Mouse (Mus musculus): ENCODE measurements around the gene Mad2l1bp. TPM values are rescaled to one million over a fixed set of nuclear protein-coding genes. Genes with fewer than 3 reads are reported as not detected.

Mad2l1bp gene
- polyA plus RNA-seq, 1 experiment from 2014 or later: 41.2 TPM

DNA sequence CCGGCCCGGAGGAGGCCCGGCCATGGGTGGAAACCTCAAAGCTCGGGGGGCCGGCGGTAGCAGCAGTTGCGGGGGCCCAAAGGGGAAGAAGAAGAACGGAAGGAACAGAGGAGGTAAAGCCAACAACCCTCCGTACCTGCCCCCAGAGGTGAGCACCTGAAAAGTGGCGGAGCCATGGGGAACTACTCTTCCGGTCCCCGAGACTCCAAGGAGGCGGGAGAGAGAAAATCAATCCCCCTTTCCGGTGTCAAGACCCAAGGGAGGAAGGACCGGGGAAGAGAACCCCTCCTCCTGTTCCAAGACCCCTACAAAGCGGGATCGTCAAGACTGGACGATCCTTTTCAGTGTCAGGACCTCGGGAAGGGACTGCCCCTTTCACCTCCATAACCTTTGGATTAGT lies 7.8 kb upstream of the Mad2l1bp start:
- peak overlapping the region; percentile 88 for H3K4me2 ChIP-seq
- peaks cover 34% of the 10 kb centered on the region for H3K4me1 ChIP-seq (replicated peaks; ENCODE audit: control insufficient read depth, insufficient read depth, low read length)
- H3K27ac ChIP-seq (ENCODE audit: low read depth, low read length): peak overlapping the region; percentile 83
- H3K36me3 ChIP-seq (ENCODE audit: control insufficient read depth, insufficient read depth, low read length): peaks cover 22% of the 10 kb centered on the region; the same call in 1 of the 2 replicates
- ATAC-seq (replicated peaks; ENCODE audit: low FRiP score): no peak
- WGBS: 0% methylated on average over 19 of the region's 19 CpGs
- no peaks in the 10 kb centered on the region for H3K9me3 ChIP-seq (ENCODE audit: control insufficient read depth, low read length)
- H3K4me3 ChIP-seq (ENCODE audit: low read depth, low read length): peak overlapping the region; percentile 86
- no peak for DNase-seq (ENCODE audit: low spot score)
- H3K27me3 ChIP-seq (replicated peaks; ENCODE audit: control insufficient read depth, insufficient read depth, low read length): no peaks in the 10 kb centered on the region
- peak overlapping the region; percentile 84 for H3K9ac ChIP-seq (ENCODE audit: low read depth, low read length)

DNA sequence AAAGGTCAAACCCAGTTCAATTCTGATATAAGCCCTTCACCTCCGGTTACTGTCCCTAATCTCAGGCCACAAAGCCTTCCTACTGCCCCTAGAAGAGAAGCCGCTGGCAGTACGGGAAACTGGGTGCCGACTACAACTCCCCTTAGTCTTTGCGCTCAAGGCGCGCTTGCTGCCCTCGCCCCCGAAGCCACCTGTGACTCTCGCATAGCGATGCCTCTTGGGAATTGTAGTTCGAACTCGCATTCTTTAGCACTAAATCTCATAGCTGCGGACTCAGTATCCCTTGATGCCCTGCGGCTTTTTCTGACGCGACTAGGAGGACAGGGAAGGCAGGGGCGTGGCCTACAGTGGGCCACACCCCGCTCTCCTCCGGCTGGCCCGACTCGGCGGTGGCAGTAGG lies 7.3 kb upstream of the Mad2l1bp start, which contains the start of gene Gtpbp2:
TSS of gene Gtpbp2 (plus strand) at position 347 of the 400 bp plus-strand sequence.
- peak; percentile 90 for DNase-seq (ENCODE audit: low spot score)
- WGBS: under 1% methylated on average over 23 of the region's 23 CpGs

DNA sequence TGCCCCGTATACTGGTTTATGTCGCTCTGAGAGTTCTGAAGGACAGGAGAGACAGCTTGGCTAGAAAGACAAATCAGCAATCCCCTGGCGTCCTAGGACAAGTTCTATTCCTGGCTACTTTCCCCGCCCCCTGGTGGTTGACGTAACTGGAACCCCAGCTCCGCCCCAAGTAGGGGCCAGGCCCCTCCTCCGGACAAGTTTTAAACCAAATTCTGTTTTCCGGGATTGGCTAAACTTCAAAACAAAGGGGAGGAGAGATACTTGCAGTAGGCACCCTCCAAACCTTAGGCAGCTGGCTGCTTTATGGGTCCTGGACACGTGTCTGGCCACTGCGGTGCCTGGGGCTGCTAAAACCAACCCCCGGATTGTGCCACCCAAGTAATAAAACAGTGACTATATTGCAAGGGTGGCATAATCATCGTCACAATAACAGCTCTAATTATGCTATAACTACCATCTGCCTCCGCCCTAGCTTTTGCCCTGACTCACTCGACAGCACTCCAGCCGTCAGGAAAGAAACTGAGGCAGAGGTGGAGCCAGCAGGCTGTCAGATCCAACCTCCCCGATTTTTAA lies 6.8 kb upstream of the Mad2l1bp start:
- Histone ChIP-seq H3K27ac (ENCODE audit: low read depth, low read length) (peak overlapping the region; percentile 96), H3K9me3 (ENCODE audit: control insufficient read depth, low read length) (no peaks in the 10 kb centered on the region), H3K9ac (ENCODE audit: low read depth, low read length) (peak overlapping the region; percentile 79), H3K36me3 (ENCODE audit: control insufficient read depth, insufficient read depth, low read length) (peaks cover 13% of the 10 kb centered on the region; the same call in 1 of the 2 replicates), H3K4me2 (peak overlapping the region; percentile 88), H3K4me1 (replicated peaks; ENCODE audit: control insufficient read depth, insufficient read depth, low read length) (peaks cover 36% of the 10 kb centered on the region), H3K4me3 (ENCODE audit: low read depth, low read length) (peak overlapping the region; percentile 86), H3K27me3 (replicated peaks; ENCODE audit: control insufficient read depth, insufficient read depth, low read length) (no peaks in the 10 kb centered on the region)
- ATAC-seq (replicated peaks; ENCODE audit: low FRiP score): peak; percentile 69
- DNase-seq (ENCODE audit: low spot score): peak; percentile 89
- WGBS: under 1% methylated on average over 16 of the region's 16 CpGs

More for the DNA sequence above, 7.3 kb upstream of the Mad2l1bp start, which contains the start of gene Gtpbp2:
- Histone ChIP-seq H3K36me3 (ENCODE audit: control insufficient read depth, insufficient read depth, low read length) (peaks cover 17% of the 10 kb centered on the region; the same call in 1 of the 2 replicates), H3K9ac (ENCODE audit: low read depth, low read length) (peak within 1 kb of the TSS; percentile 84), H3K27ac (ENCODE audit: low read depth, low read length) (peak within 1 kb of the TSS; percentile 96), H3K4me1 (replicated peaks; ENCODE audit: control insufficient read depth, insufficient read depth, low read length) (peaks cover 36% of the 10 kb centered on the region), H3K27me3 (replicated peaks; ENCODE audit: control insufficient read depth, insufficient read depth, low read length) (no peaks in the 10 kb centered on the region), H3K4me3 (ENCODE audit: low read depth, low read length) (peak within 1 kb of the TSS; percentile 86), H3K9me3 (ENCODE audit: control insufficient read depth, low read length) (no peaks in the 10 kb centered on the region), H3K4me2 (peak within 1 kb of the TSS; percentile 88)
- ATAC-seq (replicated peaks; ENCODE audit: low FRiP score): peak; percentile 86

DNA sequence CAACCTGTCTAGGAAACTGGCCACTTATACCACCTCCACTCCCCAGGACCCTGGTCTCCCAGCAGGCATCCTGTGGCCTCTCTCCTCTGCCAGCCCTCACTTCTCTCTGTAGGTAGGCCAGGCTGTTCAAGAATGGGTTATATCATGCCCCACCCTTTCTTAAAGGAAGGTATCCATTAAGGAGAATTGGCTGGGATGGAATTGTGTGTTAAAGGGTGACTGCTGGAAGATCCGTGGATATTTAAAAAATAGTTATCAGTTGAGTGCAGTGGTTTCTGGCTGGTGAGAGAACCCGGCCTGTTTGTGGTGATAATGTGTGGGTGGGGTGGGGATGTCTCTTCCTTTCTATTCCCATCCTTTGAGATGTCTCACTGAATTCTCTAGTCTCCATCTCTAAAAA lies 5.9 kb upstream of the Mad2l1bp start:
- Histone ChIP-seq H3K27me3 (replicated peaks; ENCODE audit: control insufficient read depth, insufficient read depth, low read length) (no peaks in the 10 kb centered on the region), H3K4me3 (ENCODE audit: low read depth, low read length) (peak overlapping the region; percentile 86), H3K27ac (ENCODE audit: low read depth, low read length) (peak overlapping the region; percentile 96), H3K4me2 (peak overlapping the region; percentile 88), H3K36me3 (ENCODE audit: control insufficient read depth, insufficient read depth, low read length) (0 out of 2 replicates have a peak, but pooled peaks cover 5% of the 10 kb centered on the region), H3K4me1 (replicated peaks; ENCODE audit: control insufficient read depth, insufficient read depth, low read length) (peaks cover 36% of the 10 kb centered on the region), H3K9ac (ENCODE audit: low read depth, low read length) (peak overlapping the region; percentile 79), H3K9me3 (ENCODE audit: control insufficient read depth, low read length) (no peaks in the 10 kb centered on the region)
- WGBS: 27% methylated on average over 2 of the region's 2 CpGs
- DNase-seq (ENCODE audit: low spot score) (no peak), ATAC-seq (replicated peaks; ENCODE audit: low FRiP score) (peak; percentile 52)

DNA sequence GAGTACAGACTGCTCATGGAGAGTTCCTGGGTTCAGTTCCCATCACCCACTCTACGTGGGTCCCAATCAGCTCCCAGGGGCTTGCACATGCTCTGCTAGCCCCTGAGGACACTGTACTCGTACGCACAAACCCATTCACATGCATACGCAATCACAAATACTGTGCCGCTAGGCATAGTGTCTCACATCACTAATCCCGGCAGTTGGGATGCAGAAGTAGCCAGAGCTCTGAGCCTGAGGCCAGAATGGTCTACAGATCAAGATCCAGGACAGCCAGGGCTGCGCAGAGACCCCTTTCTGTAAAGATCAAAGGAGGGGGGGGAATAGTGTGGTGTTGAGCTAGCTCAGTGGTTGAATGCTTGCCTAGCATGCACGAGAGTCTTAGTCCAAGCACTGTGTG lies 3.8 kb upstream of the Mad2l1bp start:
- Histone ChIP-seq H3K4me3 (ENCODE audit: low read depth, low read length) (no peak overlapping the region), H3K9ac (ENCODE audit: low read depth, low read length) (0 out of 2 replicates have a peak overlapping the region, but pooled peaks have one; percentile 25), H3K4me2 (0 out of 2 replicates have a peak overlapping the region, but pooled peaks have one; percentile 12), H3K9me3 (ENCODE audit: control insufficient read depth, low read length) (no peaks in the 10 kb centered on the region), H3K27me3 (replicated peaks; ENCODE audit: control insufficient read depth, insufficient read depth, low read length) (no peaks in the 10 kb centered on the region), H3K4me1 (replicated peaks; ENCODE audit: control insufficient read depth, insufficient read depth, low read length) (peaks cover 31% of the 10 kb centered on the region), H3K27ac (ENCODE audit: low read depth, low read length) (peak overlapping the region; percentile 74), H3K36me3 (ENCODE audit: control insufficient read depth, insufficient read depth, low read length) (no peaks in the 10 kb centered on the region)
- WGBS: 88% methylated on average over 8 of the region's 8 CpGs
- ATAC-seq (replicated peaks; ENCODE audit: low FRiP score): no peak
- no peak for DNase-seq (ENCODE audit: low spot score)

DNA sequence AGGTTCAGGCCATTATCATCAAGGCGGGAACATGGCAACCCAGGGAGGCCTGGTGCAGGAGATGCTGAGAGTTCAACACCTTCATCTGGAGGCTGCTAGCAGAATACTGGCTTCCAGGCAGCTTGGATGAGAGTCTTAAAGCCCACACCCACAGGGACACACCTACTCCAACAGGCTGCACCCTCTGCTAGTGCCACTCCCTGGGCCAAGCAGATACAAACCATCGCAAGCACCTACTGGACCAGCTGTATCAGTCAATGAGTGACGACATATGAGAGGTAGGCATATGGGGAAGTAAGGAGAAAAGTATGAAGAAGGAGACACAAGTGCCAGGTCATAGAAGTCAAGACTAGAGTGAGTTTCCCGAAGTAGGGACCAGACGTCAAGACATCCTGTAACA lies 3.3 kb upstream of the Mad2l1bp start:
- 0 out of 2 replicates have a peak overlapping the region, but pooled peaks have one; percentile 12 for H3K4me2 ChIP-seq
- H3K36me3 ChIP-seq (ENCODE audit: control insufficient read depth, insufficient read depth, low read length): no peaks in the 10 kb centered on the region
- peak; percentile 45 for ATAC-seq (replicated peaks; ENCODE audit: low FRiP score)
- no peak overlapping the region for H3K9ac ChIP-seq (ENCODE audit: low read depth, low read length)
- H3K4me3 ChIP-seq (ENCODE audit: low read depth, low read length): no peak overlapping the region
- H3K27me3 ChIP-seq (replicated peaks; ENCODE audit: control insufficient read depth, insufficient read depth, low read length): no peaks in the 10 kb centered on the region
- no peak for DNase-seq (ENCODE audit: low spot score)
- WGBS: 73% methylated on average over 5 of the region's 5 CpGs
- peaks cover 28% of the 10 kb centered on the region for H3K4me1 ChIP-seq (replicated peaks; ENCODE audit: control insufficient read depth, insufficient read depth, low read length)
- no peaks in the 10 kb centered on the region for H3K9me3 ChIP-seq (ENCODE audit: control insufficient read depth, low read length)
- H3K27ac ChIP-seq (ENCODE audit: low read depth, low read length): peak overlapping the region; percentile 74

DNA sequence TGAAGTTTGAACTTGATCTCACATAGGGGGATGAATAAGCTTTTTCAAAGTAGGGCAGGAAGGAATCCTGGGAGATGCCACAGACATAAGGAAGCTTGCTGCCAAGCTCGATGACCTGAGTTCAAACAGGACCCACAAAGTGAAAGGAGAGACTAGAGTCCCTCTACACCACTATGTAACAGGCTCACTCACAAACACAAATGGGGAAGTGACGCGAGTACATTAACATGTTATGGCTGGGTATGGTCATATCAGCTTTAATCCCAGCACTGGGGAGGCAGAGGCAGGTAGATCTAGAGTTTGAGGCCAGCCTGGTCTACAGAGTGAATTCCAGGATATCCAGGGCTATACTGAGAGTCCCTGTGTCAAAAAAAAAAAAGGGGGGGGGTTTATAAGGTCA lies 983 bp upstream of the Mad2l1bp start:
- Histone ChIP-seq H3K4me3 (ENCODE audit: low read depth, low read length) (no peak overlapping the region), H3K9me3 (ENCODE audit: control insufficient read depth, low read length) (no peaks in the 10 kb centered on the region), H3K27ac (ENCODE audit: low read depth, low read length) (0 out of 2 replicates have a peak overlapping the region, but pooled peaks have one; percentile 25), H3K4me1 (replicated peaks; ENCODE audit: control insufficient read depth, insufficient read depth, low read length) (peaks cover 24% of the 10 kb centered on the region), H3K9ac (ENCODE audit: low read depth, low read length) (no peak overlapping the region), H3K27me3 (replicated peaks; ENCODE audit: control insufficient read depth, insufficient read depth, low read length) (no peaks in the 10 kb centered on the region), H3K4me2 (no peak overlapping the region; the same call in 1 of the 2 replicates), H3K36me3 (ENCODE audit: control insufficient read depth, insufficient read depth, low read length) (peaks cover 3% of the 10 kb centered on the region; the same call in 1 of the 2 replicates)
- no peak for ATAC-seq (replicated peaks; ENCODE audit: low FRiP score)
- WGBS: 95% methylated on average over 3 of the region's 3 CpGs
- DNase-seq (ENCODE audit: low spot score): no peak

DNA sequence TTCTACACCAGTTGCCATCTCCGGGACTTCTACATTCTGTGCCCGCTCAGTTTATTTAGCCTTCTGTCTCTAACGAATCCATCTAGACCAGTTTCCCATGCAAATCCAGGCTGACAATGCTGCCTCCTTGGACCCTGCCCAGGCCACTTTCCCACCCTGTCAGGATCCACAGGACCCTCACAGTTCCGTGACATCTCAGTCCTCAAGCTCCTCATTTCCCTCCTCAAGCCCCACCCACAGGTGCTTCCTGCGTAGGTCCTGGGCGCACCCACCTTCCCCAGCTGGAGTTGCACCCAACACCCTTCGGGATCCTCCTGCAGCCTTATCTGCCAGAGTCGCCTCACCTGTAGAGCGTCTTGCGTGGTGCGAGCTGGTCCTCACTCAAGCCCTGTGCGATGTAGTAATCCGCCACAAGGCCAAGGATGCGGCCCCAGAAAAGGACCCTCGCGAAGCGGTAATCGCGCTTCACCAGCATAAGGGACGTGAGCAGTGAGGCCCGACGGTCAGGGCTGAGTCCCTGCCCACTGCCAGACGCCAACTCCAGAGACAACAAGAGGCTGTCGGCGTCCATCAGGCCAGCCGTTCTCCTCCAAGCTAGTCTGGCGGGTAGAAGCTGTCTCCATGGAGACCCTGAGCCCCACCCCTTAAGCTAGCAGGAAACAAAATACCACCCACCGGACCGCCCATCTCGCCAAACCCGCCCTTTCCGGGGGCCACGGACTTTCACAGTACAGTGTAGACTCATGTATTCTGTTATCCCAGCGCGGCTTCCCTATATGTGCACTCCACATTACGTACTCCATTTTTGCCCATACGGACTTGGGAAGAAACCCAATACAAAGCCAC lies 9.6 kb downstream of the Mad2l1bp start, which contains the start of gene Rsph9:
TSS of gene Rsph9 (minus strand) at position 639 of the 846 bp plus-strand sequence.
- H3K4me3 ChIP-seq (ENCODE audit: low read depth, low read length): peak within 1 kb of the TSS; percentile 46
- ATAC-seq (replicated peaks; ENCODE audit: low FRiP score): peak; percentile 92
- peak; percentile 89 for DNase-seq (ENCODE audit: low spot score)
- peaks cover 9% of the 10 kb centered on the region for H3K36me3 ChIP-seq (ENCODE audit: control insufficient read depth, insufficient read depth, low read length)
- no peaks in the 10 kb centered on the region for H3K27me3 ChIP-seq (replicated peaks; ENCODE audit: control insufficient read depth, insufficient read depth, low read length)
- H3K4me2 ChIP-seq: peak within 1 kb of the TSS; percentile 83
- H3K9me3 ChIP-seq (ENCODE audit: control insufficient read depth, low read length): no peaks in the 10 kb centered on the region
- H3K27ac ChIP-seq (ENCODE audit: low read depth, low read length): no peak within 1 kb of the TSS
- peaks cover 8% of the 10 kb centered on the region for H3K4me1 ChIP-seq (replicated peaks; ENCODE audit: control insufficient read depth, insufficient read depth, low read length)
- peak within 1 kb of the TSS; percentile 11 for H3K9ac ChIP-seq (ENCODE audit: low read depth, low read length)
- WGBS: 8% methylated on average over 37 of the region's 37 CpGs
